Mouse (Mus musculus) spleen, adult 2 months (tissue): ENCODE data around the gene Tnrc6b.

Experiments used
- CTCF ChIP-seq: fragments of 200-500 bp; IDR thresholded peaks from 2 replicates; pipeline ENCODE4 v1.5.1; 2011; ENCODE audit warnings: mild to moderate bottlenecking, inconsistent platforms; ENCODE audit not compliant: insufficient read depth, insufficient read length, insufficient replicate concordance; ENCODE audit errors: extremely low read depth
- POLR2A ChIP-seq: fragments of 200-500 bp; IDR thresholded peaks from 2 replicates; pipeline ENCODE4 v1.6.1; 2011; ENCODE audit warnings: low read depth, low read length, inconsistent platforms

DNA sequence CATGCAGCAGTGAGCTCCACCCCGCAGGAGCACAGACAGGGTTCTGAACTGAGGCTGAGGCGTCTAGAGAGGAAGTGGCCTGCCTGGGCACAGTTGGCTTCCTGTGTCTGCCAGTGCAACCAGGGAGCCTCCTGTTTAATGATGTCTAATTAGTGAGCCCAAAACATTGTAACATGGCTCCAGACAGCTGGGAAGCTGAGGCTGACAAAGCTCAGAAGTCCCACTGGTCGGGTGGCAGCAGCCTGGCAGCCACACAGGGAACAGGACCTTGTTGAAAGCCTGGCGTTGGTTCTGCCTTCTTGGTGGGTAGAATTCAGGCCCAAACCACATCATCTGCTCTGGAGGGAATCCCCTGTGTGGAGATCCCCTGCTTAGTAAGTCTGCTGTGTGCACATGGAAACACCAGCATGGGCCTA lies 29.6 kb upstream of the Tnrc6b start:
- no peak for TF ChIP-seq POLR2A
- TF ChIP-seq CTCF: no peak
